Mouse (Mus musculus) C2C12 (cell line): ENCODE results near the gene Abhd14a.

Experiments used
- CTCF ChIP-seq: IDR thresholded peaks from one replicate; pipeline ENCODE4 v1.5.1; 2011; ENCODE audit not compliant: control insufficient read depth, insufficient read depth, insufficient read length
- MAX ChIP-seq: IDR thresholded peaks from one replicate; pipeline ENCODE4 v1.6.1; 2011; ENCODE audit warnings: mild to moderate bottlenecking, control low read depth
- USF1 ChIP-seq: IDR thresholded peaks from one replicate; pipeline ENCODE4 v1.6.1; 2011; ENCODE audit warnings: low read depth, mild to moderate bottlenecking, control low read depth, moderate library complexity

DNA sequence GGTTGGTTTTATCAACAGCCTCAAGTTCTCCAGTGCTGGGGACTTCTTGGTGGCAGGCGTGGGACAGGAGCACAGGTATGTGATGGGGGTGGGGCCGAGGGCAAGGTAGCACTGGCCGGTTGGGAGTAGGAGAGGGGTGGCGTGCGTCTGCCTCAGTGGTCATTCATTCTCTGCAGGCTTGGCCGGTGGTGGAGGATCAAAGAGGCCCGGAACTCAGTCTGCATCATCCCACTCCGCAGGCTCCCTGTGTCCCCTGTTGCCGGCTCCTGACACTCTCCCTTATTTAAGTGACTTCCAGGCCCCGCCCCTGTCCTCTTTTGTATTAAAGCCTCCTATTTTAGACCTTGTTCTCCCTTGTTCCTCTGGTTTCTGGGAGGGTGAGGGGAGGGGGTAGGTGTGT, 37.6 kb upstream of the Abhd14a start:
- TF ChIP-seq CTCF: no peak
- TF ChIP-seq MAX: no peak
- no peak for TF ChIP-seq USF1
